Mouse (Mus musculus): ENCODE measurements around the gene Vps45.
"Not testable (repeated sequence)": the region's sequence is repeated elsewhere in the genome, so short reads cannot be mapped to it uniquely, and the experiment has no call there.

Vps45 gene

DNA sequence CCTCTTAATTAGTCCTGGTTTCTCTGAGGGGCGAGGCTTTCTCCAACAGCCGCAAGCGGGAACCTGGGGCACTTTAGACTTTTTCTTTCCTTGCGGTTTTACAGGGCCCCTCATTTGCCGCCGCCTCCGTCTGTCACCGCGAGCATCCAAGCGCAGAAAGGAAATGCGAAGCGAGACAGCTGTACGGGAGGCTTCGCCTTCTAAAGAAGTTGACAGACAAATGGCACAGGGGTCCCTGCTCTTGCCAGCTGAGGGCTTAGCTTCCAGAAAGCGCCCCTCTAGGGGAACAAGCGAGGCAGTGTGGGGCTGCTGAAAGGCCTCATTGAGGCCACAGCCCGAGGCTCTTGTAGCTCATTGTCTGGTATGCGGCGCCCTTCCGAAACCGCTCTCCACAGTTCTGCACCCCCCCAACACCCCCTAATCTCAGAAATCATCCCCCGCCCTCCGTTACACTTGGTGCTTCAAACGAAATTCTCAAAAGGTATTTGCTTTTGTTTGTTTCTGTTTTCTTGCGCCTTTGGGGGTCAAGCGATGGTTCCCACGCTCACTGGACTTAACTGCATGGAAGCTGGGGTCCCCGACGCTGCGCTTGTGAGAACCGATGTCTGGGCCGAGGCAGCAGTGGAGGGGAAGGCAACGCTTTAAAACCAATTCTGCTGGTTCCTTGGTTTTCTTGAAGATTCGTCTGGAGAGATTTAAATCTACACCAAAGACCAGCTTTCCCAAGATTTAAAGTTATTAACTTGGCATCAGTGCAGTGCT is 85.2 kb downstream of the Vps45 start:
- DNase-seq (ENCODE audit: low read depth, low spot score), result no peak

DNA sequence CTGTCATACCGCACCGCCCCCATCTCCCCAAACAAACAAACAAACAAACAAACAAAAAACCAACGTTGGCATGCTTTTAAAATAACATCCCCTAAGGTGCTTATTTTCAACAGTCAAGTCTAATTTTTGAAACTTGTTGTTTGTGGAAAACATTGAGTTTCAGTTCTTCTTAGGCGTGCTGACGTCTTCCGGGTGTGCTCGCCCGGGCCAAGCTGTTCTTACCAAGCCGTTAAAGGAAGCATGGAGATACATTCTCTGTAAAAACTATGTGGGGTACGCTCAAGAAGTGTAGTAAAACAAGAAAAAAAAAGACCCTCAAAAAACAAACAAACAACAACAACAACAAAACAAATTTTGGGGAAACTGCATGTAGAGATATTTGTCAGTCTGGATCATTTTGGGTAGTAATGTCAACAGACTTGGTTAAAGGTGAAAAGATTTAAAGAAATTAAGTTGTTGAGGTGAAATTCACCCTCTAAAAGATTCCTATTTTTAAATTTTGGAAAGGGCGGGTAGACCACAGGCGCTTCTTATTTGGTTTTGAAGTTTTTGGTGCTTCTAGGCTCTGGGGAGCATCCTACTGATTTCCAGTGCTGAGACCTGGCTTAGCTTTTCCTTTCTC is 85.9 kb downstream of the Vps45 start:
- no peak for DNase-seq (ENCODE audit: low read depth, low spot score)

DNA sequence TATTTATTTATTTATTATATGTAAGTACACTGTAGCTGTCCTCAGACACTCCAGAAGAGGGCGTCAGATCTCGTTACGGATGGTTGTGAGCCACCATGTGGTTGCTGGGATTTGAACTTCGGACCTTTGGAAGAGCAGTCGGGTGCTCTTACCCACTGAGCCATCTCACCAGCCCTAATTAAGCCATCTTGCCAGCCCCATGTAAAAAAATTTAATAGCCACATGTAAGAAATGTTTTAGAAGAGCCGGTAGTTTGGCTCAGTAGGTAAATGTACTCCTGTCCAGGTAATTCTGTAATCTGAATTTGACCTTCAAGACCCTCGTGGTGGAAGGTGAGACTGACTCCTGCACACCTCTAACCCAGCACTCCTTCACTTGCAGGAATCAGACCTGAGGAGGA is 87.6 kb downstream of the Vps45 start:
- DNase-seq (ENCODE audit: low read depth, low spot score), result not testable (repeated sequence)

DNA sequence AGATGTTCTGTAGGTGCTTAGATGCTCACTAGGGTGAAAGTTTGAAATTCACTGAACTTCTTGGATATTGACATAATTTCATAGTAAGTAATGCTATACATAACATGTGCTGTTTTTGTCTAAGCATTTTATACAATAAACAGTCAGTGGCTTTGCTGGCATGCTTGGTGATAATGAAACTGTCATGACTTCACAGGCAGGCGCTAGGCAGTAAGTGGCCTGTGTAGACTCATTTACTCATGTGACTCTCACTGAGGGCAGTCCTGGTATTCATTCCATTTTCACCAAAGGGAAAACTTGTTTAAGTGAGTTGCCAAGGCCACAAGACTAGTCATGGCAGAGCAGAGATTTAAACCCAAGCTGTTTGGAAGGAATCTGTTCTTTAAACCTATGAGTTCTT is 89.0 kb downstream of the Vps45 start:
- no peak for DNase-seq (ENCODE audit: low read depth, low spot score)

DNA sequence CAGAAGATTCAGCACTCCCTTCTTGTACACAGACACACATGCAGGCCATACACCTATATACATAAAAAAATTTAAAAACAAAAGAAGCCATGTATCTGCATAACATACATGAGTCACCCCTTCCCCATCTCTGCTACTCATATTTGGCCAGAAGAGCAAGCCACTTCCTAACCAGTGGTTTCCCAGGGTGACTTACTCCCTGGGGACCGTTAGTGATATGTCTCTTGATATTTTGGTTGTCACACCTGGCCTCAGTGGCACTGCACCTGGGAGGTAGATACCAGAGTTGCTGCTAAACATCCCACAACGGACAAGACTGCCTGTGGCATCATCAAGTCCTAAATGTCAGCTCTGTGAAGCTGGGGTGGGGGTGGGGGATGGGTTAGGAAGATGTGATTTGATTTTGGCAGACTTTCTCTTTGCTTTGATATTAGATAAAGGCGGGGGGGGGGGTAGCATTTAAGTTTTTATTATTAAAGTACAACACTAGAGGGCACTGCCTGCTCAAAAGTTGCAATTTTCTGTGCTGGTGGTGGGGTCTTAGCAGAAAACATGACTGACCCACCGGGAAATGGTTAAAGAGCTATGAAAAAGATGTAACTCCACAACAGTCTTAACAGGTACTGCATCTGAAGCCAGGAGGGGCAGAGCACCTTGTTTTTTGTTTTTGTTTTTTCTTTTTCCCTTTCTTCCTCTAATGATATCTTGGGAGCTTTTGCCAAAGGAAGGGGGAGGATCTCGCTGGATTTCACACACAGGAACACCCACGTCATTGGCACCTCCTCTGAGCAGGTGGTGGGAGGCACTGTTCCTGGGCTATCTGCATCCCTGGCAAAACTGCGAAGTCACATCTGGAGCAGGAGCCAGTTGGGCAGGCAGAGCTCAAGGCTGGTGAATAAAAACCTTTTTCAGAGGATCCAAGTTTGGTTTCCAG is 92.5 kb downstream of the Vps45 start:
- peak; percentile 52 for DNase-seq (ENCODE audit: low read depth, low spot score)

GRCm38 (mm10) chr3:95963681-95964080 is 94.6 kb downstream of the Vps45 start:
- no peak for DNase-seq (ENCODE audit: low read depth, low spot score)

DNA sequence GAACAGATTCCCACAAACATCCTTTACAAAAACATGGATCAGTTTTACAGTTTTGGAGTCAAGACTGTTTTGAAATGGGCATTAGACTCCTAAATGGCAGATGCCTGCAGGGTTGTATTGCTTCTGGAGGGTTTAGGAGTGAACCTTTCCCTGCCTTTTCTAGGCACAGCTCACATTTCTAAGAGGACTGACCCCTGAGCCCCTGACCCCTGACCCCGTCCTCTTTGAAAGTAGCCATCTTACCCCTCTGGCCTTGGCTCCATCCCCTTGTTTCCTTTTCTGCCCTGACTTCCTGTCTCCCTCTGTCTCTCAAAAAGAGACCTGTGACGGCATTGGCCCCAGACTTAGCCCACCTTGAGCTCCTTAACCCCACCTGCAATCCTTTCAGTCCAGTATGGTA is 95.0 kb downstream of the Vps45 start:
- no peak for DNase-seq (ENCODE audit: low read depth, low spot score)

GRCm38 (mm10) chr3:95962182-95962581 is 96.1 kb downstream of the Vps45 start:
- DNase-seq (ENCODE audit: low read depth, low spot score), result not testable (repeated sequence)

DNA sequence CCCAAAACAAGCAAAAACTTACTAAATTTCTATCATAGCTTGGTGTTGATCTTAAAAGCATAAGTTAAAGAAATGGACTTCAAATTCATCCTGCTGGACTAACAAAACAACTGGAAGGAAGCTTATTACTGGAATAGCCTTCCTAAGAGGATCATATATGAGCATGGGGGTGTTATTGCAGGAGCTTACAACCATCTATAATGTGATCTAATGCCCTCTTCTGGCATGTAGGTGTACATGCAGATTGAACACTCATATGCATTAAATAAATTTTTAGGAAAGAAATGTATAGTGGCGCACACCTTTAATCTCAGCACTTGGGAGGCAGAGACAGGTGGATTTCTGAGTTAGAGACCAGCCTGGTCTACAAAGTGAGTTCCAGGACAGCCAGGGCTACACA is 98.5 kb downstream of the Vps45 start:
- DNase-seq (ENCODE audit: low read depth, low spot score), result no peak

GRCm38 (mm10) chr3:95959082-95959481 is 99.2 kb downstream of the Vps45 start:
- peak; percentile 66 for DNase-seq (ENCODE audit: low read depth, low spot score)

DNA sequence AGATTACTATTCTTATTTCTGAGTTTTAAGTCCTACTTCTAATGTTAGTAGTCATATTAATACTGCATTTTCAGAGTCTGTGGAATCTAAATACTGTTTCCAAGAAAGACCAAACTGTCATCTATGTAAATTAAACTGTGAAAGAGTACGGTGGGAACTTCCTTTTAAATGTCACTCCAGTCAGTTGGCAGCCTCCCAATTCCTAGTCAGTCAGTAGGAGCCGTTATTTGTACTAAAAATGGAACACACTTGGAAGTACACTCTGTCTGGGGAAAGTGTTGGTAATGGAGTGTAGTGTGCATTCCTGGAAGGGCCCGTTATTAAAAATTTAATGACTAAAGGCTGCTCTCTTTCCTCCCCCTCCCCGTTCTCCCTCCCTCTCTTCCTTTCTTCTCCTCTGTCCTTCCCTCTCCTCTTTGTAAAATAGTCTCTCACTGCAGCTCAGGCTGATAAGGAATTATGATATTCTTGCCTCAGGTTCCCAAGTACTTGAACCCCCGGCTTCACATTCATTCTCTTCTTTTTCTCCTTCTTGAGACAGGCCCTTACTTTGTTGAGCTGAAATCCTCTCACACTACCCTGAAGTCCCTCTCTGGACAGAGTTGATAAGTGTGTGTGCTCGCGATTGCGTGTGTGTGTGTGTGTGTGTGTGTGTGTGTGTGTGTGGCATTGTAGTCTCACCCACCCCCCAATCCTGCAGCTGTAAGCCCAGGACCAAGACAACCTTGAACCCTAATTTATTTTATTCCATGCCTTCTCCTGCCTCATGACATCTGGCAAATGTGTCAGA is 100.7 kb downstream of the Vps45 start:
- DNase-seq (ENCODE audit: low read depth, low spot score), result no peak

GRCm38 (mm10) chr3:95955318-95955717 is 102.9 kb downstream of the Vps45 start:
- DNase-seq (ENCODE audit: low read depth, low spot score), result no peak

- peak; percentile 44 for DNase-seq (ENCODE audit: low read depth, low spot score)
Measured at GRCm38 (mm10) chr3:95954648-95955173, 103.6 kb downstream of the Vps45 start.

DNA sequence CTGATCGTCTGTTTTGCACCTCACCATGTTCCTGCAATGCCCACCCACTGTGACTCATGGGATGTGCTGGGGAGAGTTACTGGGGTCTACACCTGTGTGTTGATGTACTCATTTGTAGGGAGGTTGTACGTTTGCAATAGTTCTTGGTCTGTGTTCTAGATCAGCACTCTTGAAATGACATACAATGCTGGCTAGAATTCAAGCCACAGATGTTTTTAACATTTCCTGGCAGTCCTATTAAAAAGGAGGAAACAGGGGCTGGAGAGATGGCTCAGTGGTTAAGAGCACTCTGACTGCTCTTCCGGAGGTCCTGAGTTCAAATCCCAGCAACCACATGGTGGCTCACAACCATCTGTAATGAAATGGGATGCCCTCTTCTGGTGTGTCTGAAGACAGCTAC is 104.7 kb downstream of the Vps45 start:
- DNase-seq (ENCODE audit: low read depth, low spot score), result no peak

- DNase-seq (ENCODE audit: low read depth, low spot score), result no peak
Measured at GRCm38 (mm10) chr3:95953023-95953422, 105.2 kb downstream of the Vps45 start.

- DNase-seq (ENCODE audit: low read depth, low spot score), result not testable (repeated sequence)
Measured at GRCm38 (mm10) chr3:95951566-95951965, 106.7 kb downstream of the Vps45 start.

GRCm38 (mm10) chr3:95950763-95951551 is 107.3 kb downstream of the Vps45 start:
- peak; percentile 92 for DNase-seq (ENCODE audit: low read depth, low spot score)

All from ES-CJ7 (cell line).